Mouse (Mus musculus): Measurements from ENCODE around the gene Per1.

DNA sequence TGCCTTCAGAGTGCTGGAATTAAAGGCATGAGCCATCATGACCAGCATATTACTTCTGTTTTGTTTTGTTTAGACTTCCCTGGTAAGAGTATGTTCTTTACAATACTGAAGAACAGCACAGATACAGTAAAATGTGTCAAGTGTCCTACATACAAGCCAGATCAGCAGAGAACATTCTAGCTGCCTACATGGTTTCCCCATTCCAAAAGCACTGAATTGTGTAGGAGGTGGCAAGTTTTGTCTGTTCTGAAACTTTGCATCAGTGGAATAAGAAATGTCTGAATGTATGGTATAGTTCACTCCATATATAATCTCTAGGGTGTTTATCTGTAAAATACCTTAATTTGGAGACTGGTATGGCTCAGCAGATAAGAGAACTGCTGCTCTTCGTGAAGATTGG lies 60.3 kb downstream of the Per1 start:
- TF ChIP-seq POLR2A (IDR thresholded peaks at IDR 0.05; ENCODE audit: low read depth, low read length) (no peak), CTCF (IDR thresholded peaks at IDR 0.05; ENCODE audit: extremely low read depth, insufficient read length, insufficient replicate concordance, low read depth, low read length) (no peak)

Measured in small intestine, adult 2 months (tissue).